Comparison of ENCODE assay signal across 17 mouse cellular contexts in the genomic region with DNA sequence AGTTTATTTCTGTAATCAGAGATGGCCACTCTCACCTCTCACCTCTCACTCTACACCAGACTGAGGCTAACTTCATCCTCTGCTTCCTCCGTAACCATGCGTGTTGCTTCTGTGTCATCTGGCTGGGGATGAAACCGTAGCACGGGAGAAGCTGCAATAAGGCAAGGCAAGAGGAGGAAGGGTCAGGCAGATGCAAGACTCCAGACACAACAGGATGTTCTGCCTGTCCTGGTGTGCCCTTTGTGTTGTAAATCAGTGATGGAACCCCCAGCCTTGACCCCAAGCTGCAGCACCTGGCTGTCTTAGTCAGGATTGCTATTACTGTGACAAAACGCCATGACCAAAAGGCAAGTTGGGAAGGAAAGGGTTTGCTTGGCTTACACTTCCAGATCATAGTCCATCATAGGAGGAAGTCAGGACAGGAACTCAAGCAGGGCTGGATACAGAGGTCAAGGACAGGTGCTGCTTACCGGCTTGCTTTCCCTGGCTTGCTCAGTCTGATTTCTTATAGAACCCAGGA. TPM values are rescaled to one million over a fixed set of nuclear protein-coding genes. Genes with fewer than 3 reads are reported as not detected.
"Had no signal": no experiment of that assay in that cellular context is flagged by ENCODE, and none has a peak within 500 bp of the region (broad histone marks: within the 10 kb centered on the region; RNA-seq: fewer than 3 reads in every experiment).

No protein-coding gene starts in this region.

- DNase-seq: liver, postnatal 0 days; lung, adult 2 months; lung, postnatal 14 days; lung, postnatal 36 days; right cerebral cortex, postnatal 14 days; thymus, adult 18-20 months; thymus, postnatal 14 days; thymus, postnatal 36 days had no signal

- H3K9ac ChIP-seq: liver, postnatal 0 days; lung, embryonic 15.5 days; midbrain, embryonic 13.5 days; midbrain, embryonic 15.5 days; neural tube, embryonic 12.5 days had no signal

- H3K36me3 ChIP-seq: lung, embryonic 15.5 days; midbrain, embryonic 13.5 days; midbrain, embryonic 15.5 days; neural tube, embryonic 12.5 days had no signal

- H3K27me3 ChIP-seq: lung, embryonic 15.5 days; midbrain, embryonic 13.5 days; midbrain, embryonic 15.5 days; neural tube, embryonic 12.5 days had no signal

- H3K4me1 ChIP-seq: lung, embryonic 15.5 days; megakaryocyte, embryonic 14.5 days; midbrain, embryonic 13.5 days; midbrain, embryonic 15.5 days; neural tube, embryonic 12.5 days had no signal

- H3K27ac ChIP-seq: lung, embryonic 15.5 days; macrophage; midbrain, embryonic 13.5 days; midbrain, embryonic 15.5 days; neural tube, embryonic 12.5 days had no signal

- H3K9me3 ChIP-seq: lung, embryonic 15.5 days; midbrain, embryonic 13.5 days; midbrain, embryonic 15.5 days; neural tube, embryonic 12.5 days had no signal

- H3K4me3 ChIP-seq: lung, embryonic 15.5 days; megakaryocyte, embryonic 14.5 days; midbrain, embryonic 13.5 days; midbrain, embryonic 15.5 days; neural tube, embryonic 12.5 days had no signal

RNA-seq across cellular contexts. Expression of gene Col13a1, which starts 31.1 kb away (rescaled TPM):
- total RNA-seq: megakaryocyte progenitor cell, adult 5-6 weeks; monocyte, adult 5-6 weeks; neutrophil, adult 5-6 weeks had no signal
- polyA plus RNA-seq: macrophage had no signal
